ENCODE assay signal across 32 mouse cellular contexts in genomic region chr9:89758569-89758968, GRCm38 (mm10). TPM values are rescaled to one million over a fixed set of nuclear protein-coding genes. Genes with fewer than 3 reads are reported as not detected.
DNase-seq lines count a peak whose midpoint lies in the region; ATAC-seq and TF ChIP-seq lines count a peak whose summit lies in the region.
"Had no signal": no experiment of that assay in that cellular context is flagged by ENCODE, and none has a peak within 500 bp of the region (broad histone marks: within the 10 kb centered on the region; RNA-seq: fewer than 3 reads in every experiment).

No protein-coding gene starts in this region.

- no peaks in the 10 kb centered on the region for H3K36me3 ChIP-seq in hindbrain, postnatal 0 days (ENCODE audit: insufficient read depth, low read length)
- H3K36me3 ChIP-seq: embryonic facial prominence, embryonic 10.5 days; embryonic facial prominence, embryonic 13.5 days; forebrain, embryonic 12.5 days; forebrain, embryonic 15.5 days; heart, embryonic 10.5 days; heart, embryonic 13.5 days; hindbrain, embryonic 12.5 days had no signal

- no peak for DNase-seq in left cerebral cortex, adult 2 months (ENCODE audit: extremely low spot score in 1 of 2, low spot score in 2 of 2)
- DNase-seq in left cerebral cortex, postnatal 4 days: no peak
- no peak for DNase-seq in hindbrain, postnatal 0 days (ENCODE audit: low spot score)
- no peak for DNase-seq in lung, postnatal 4 days
- DNase-seq: adrenal gland, adult 2 months; adrenal gland, postnatal 14 days; B cell, adult 2 months; cerebellum, adult 11 months; cerebellum, adult 2 months; cerebellum, adult 9-11 months; cerebellum, postnatal 25 days; embryo, embryonic 11 days; gastrocnemius, postnatal 25 days; heart, adult 2 months; heart, postnatal 14 days; heart, postnatal 4 days had no signal

- no peak overlapping the region for H3K9ac ChIP-seq in hindbrain, postnatal 0 days (replicated peaks; ENCODE audit: low read length)
- H3K9ac ChIP-seq: embryonic facial prominence, embryonic 13.5 days; forebrain, embryonic 12.5 days; forebrain, embryonic 15.5 days; heart, embryonic 13.5 days; hindbrain, embryonic 12.5 days had no signal

- H3K4me1 ChIP-seq in hindbrain, postnatal 0 days (ENCODE audit: insufficient read depth, low read length): no peaks in the 10 kb centered on the region
- H3K4me1 ChIP-seq: embryonic facial prominence, embryonic 10.5 days; embryonic facial prominence, embryonic 13.5 days; forebrain, embryonic 12.5 days; forebrain, embryonic 15.5 days; heart, embryonic 10.5 days; heart, embryonic 13.5 days; hindbrain, embryonic 12.5 days had no signal

- H3K4me2 ChIP-seq in hindbrain, postnatal 0 days (ENCODE audit: low read depth, low read length): no peak overlapping the region
- H3K4me2 ChIP-seq: embryonic facial prominence, embryonic 13.5 days; forebrain, embryonic 12.5 days; forebrain, embryonic 15.5 days; heart, embryonic 13.5 days; hindbrain, embryonic 12.5 days had no signal

- no peaks in the 10 kb centered on the region for H3K9me3 ChIP-seq in hindbrain, postnatal 0 days (ENCODE audit: low read length)
- H3K9me3 ChIP-seq: embryonic facial prominence, embryonic 10.5 days; embryonic facial prominence, embryonic 13.5 days; forebrain, embryonic 12.5 days; forebrain, embryonic 15.5 days; heart, embryonic 10.5 days; heart, embryonic 13.5 days; hindbrain, embryonic 12.5 days had no signal

- peak overlapping the region; percentile 59 for H3K27ac ChIP-seq in left cerebral cortex, adult 2 months
- no peak overlapping the region for H3K27ac ChIP-seq in hindbrain, postnatal 0 days
- H3K27ac ChIP-seq: embryonic facial prominence, embryonic 10.5 days; embryonic facial prominence, embryonic 13.5 days; forebrain, embryonic 12.5 days; forebrain, embryonic 15.5 days; heart, adult 2 months; heart, embryonic 10.5 days; heart, embryonic 13.5 days; hindbrain, embryonic 12.5 days had no signal

- 91% methylated on average over 1 of the region's 1 CpGs for WGBS in hindbrain, postnatal 0 days

- H3K27me3 ChIP-seq in hindbrain, postnatal 0 days (ENCODE audit: insufficient read depth, low read length): no peaks in the 10 kb centered on the region
- H3K27me3 ChIP-seq: embryonic facial prominence, embryonic 13.5 days; forebrain, embryonic 12.5 days; forebrain, embryonic 15.5 days; heart, embryonic 13.5 days; hindbrain, embryonic 12.5 days had no signal

- H3K4me3 ChIP-seq in left cerebral cortex, adult 2 months: no peak overlapping the region
- no peak overlapping the region for H3K4me3 ChIP-seq in hindbrain, postnatal 0 days (ENCODE audit: low read length)
- H3K4me3 ChIP-seq: embryonic facial prominence, embryonic 10.5 days; embryonic facial prominence, embryonic 13.5 days; erythroblast, embryonic 14.5 days; forebrain, embryonic 12.5 days; forebrain, embryonic 15.5 days; heart, adult 2 months; heart, embryonic 10.5 days; heart, embryonic 13.5 days; hindbrain, embryonic 12.5 days had no signal

- intact Hi-C loops in left cerebral cortex, adult 2 months (cut with DNase I): loop anchor here (5.0 kb wide), 1 partner anchor 34 kb away; no protein-coding TSS in a partner anchor
- intact Hi-C loops in left cerebral cortex, postnatal 4 days (cut with DNase I): no loop called here

- ATAC-seq in common myeloid progenitor, adult 5-6 weeks (replicated peaks; ENCODE audit: low read depth, poor library complexity, severe bottlenecking): peak; percentile 83
- ATAC-seq in megakaryocyte, adult 5-6 weeks (ENCODE audit: poor library complexity, severe bottlenecking): 0 out of 2 replicates have a peak, but pooled peaks have one; percentile 12
- no peak for ATAC-seq in hindbrain, postnatal 0 days
- ATAC-seq: forebrain, embryonic 15.5 days; hindbrain, embryonic 16.5 days; inflammation-experienced regulatory T-cells, adult 6 months had no signal

- TF ChIP-seq CTCF in left cerebral cortex, adult 2 months (IDR thresholded peaks at IDR 0.05): no peak
- no peak for TF ChIP-seq CTCF in hindbrain, postnatal 0 days (IDR thresholded peaks at IDR 0.05; ENCODE audit: low read depth)

RNA-seq across cellular contexts. Expression of gene Ankrd34c, which starts 20.3 kb away (rescaled TPM):
- total RNA-seq in left cerebral cortex, adult 2 months (2021): 10 to 100 TPM; 10.3 to 13.8 TPM
- 1 to 10 TPM; 3.2 to 3.5 TPM for total RNA-seq in left cerebral cortex, postnatal 4 days (2021)
- total RNA-seq in common myeloid progenitor, adult 5-6 weeks (2017): not detected in 2 replicates
- total RNA-seq in megakaryocyte, adult 5-6 weeks (2015): not detected in 2 replicates
- total RNA-seq in megakaryocyte, adult 5-6 weeks (2017): not detected in 2 replicates
- 1.8 and 2.8 TPM in 2 replicates for total RNA-seq in hindbrain, postnatal 0 days (2014; rRNA removed)
- 1.3 and 1.4 TPM in 2 replicates for polyA plus RNA-seq in hindbrain, postnatal 0 days (2015; fragmentation: Nextera tagmentation; extraction: Ambion mirVana)
- total RNA-seq: adrenal gland, adult 2 months; adrenal gland, postnatal 14 days; adrenal gland, postnatal 4 days; gastrocnemius, adult 8-10 months; gastrocnemius, postnatal 25 days; heart, adult 2 months; heart, postnatal 14 days; heart, postnatal 4 days; MEL had no signal
- polyA plus RNA-seq: adrenal gland, adult 2 months; embryonic facial prominence, embryonic 13.5 days; erythroblast, embryonic 14.5 days; forebrain, embryonic 12.5 days; heart, adult 2 months; heart, embryonic 10.5 days; heart, embryonic 13.5 days; heart, embryonic 16.5 days; hindbrain, embryonic 12.5 days; inflammation-experienced regulatory T-cells, adult 6 months had no signal

RNA-seq across cellular contexts. Expression of gene Tmed3, which starts 53.7 kb away (rescaled TPM):
- total RNA-seq in left cerebral cortex, adult 2 months (2021): 10 to 100 TPM; 27.7 to 30.3 TPM
- total RNA-seq in left cerebral cortex, postnatal 4 days (2021): 10 to 100 TPM; 25.0 to 25.9 TPM
- total RNA-seq in common myeloid progenitor, adult 5-6 weeks (2017): 98.8 and 113 TPM in 2 replicates
- total RNA-seq in megakaryocyte, adult 5-6 weeks (2015): 116 and 130 TPM in 2 replicates
- 114 and 127 TPM in 2 replicates for total RNA-seq in megakaryocyte, adult 5-6 weeks (2017)
- 68.2 and 70.4 TPM in 2 replicates for total RNA-seq in hindbrain, postnatal 0 days (2014; rRNA removed)
- 60.0 and 63.1 TPM in 2 replicates for polyA plus RNA-seq in hindbrain, postnatal 0 days (2015; fragmentation: Nextera tagmentation; extraction: Ambion mirVana)
